ENCODE assay signal across 8 mouse cellular contexts in the genomic region with DNA sequence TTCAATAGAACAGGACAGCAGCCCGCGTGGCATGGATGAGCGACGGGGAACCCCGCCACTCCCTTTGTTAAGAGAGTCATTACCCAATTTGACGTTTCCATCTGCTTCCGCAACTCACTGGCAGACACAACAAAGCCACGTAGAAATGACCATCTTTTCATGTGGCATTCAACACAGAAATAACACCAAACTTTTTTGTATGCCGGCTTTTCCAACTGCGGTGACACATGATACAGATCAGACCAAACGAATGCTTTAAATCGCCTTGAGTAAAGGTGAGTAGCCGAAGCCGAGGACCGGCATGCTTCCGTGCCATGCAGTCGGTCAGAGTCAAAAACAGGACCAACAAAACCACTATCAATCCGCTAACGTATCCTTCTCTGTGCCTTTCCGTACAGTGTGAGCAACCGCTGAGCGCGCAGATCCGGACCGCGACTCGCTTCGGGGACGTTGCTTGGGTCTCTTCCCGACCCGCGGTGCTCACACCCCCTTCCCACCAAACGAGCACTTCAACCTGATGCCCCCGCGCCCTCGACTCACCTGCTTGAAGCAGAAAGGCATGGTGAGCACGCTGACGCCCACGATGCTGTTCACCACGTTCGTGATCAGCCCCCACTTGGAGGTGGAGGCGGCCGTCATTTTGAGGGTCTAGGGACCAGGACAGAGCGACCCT. TPM values are rescaled to one million over a fixed set of nuclear protein-coding genes. Genes with fewer than 3 reads are reported as not detected.
DNase-seq lines count a peak whose midpoint lies in the region; ATAC-seq lines count a peak whose summit lies in the region.

No protein-coding gene starts in this region.

- H3K36me3 ChIP-seq in kidney, embryonic 16.5 days (ENCODE audit: insufficient read depth, low read length), result peaks cover 3% of the 10 kb centered on the region; the same call in 1 of the 2 replicates

- ATAC-seq in kidney, embryonic 16.5 days (ENCODE audit: low FRiP score, low TSS enrichment), result peak; percentile 25
- ATAC-seq in erythroblast, adult 5-6 weeks (replicated peaks; ENCODE audit: low FRiP score, poor library complexity, severe bottlenecking), result peak; percentile 50

- peak overlapping the region; percentile 84 for H3K27ac ChIP-seq in kidney, embryonic 16.5 days (ENCODE audit: low read length)

- no peak for DNase-seq in kidney, postnatal 10 days
- peak; percentile 70 for DNase-seq in Muller cell, postnatal 12 days (ENCODE audit: inconsistent ontology term)
- peak; percentile 82 for DNase-seq in induced T-regulatory cell, adult 2 months (ENCODE audit: low read depth)
- peak; percentile 25 for DNase-seq in lung, postnatal 14 days
- peak; percentile 47 for DNase-seq in retina, postnatal 1 day
- DNase-seq in frontal cortex, adult 2 months (ENCODE audit: extremely low spot score in 1 of 2, low spot score in 1 of 2), result no peak

- H3K4me2 ChIP-seq in kidney, embryonic 16.5 days (replicated peaks; ENCODE audit: low read depth, low read length), result peak overlapping the region; percentile 84

- H3K27me3 ChIP-seq in kidney, embryonic 16.5 days (ENCODE audit: insufficient read depth, low read length), result no peaks in the 10 kb centered on the region

- H3K9ac ChIP-seq in kidney, embryonic 16.5 days (replicated peaks; ENCODE audit: low read length), result peak overlapping the region; percentile 85

- WGBS in kidney, embryonic 16.5 days, result under 1% methylated on average over 44 of the region's 44 CpGs

- peak overlapping the region; percentile 98 for H3K4me3 ChIP-seq in kidney, embryonic 16.5 days (ENCODE audit: low read length)

- 0 out of 2 replicates have a peak, but pooled peaks cover 2% of the 10 kb centered on the region for H3K9me3 ChIP-seq in kidney, embryonic 16.5 days (ENCODE audit: low read length)

- H3K4me1 ChIP-seq in kidney, embryonic 16.5 days (ENCODE audit: insufficient read depth, low read length), result peaks cover 39% of the 10 kb centered on the region

RNA-seq across cellular contexts. Expression of gene Slc38a10, which starts 0.6 kb away (rescaled TPM):
- polyA plus RNA-seq in kidney, embryonic 16.5 days (2015; fragmentation: Nextera tagmentation; extraction: Ambion mirVana), result 132 and 133 TPM in 2 replicates
- 7.7 and 10.7 TPM in 2 replicates for total RNA-seq in erythroblast, adult 5-6 weeks (2015; ENCODE audit: low replicate concordance)
- 22.4 and 39.9 TPM in 2 replicates for total RNA-seq in erythroblast, adult 5-6 weeks (2017; ENCODE audit: low replicate concordance)
- polyA plus RNA-seq in frontal cortex, adult 2 months (2012; rRNA removed), result 62.5 and 62.6 TPM in 2 replicates

RNA-seq across cellular contexts. Expression of gene Ndufaf8, which starts 51.8 kb away (rescaled TPM):
- 89.2 and 98.9 TPM in 2 replicates for polyA plus RNA-seq in kidney, embryonic 16.5 days (2015; fragmentation: Nextera tagmentation; extraction: Ambion mirVana)
- total RNA-seq in erythroblast, adult 5-6 weeks (2015; ENCODE audit: low replicate concordance), result 0.96 and 3.3 TPM in 2 replicates
- 1.4 and 5.3 TPM in 2 replicates for total RNA-seq in erythroblast, adult 5-6 weeks (2017; ENCODE audit: low replicate concordance)
- polyA plus RNA-seq in frontal cortex, adult 2 months (2012; rRNA removed), result 42.3 and 46.2 TPM in 2 replicates

RNA-seq across cellular contexts. Expression of gene Tepsin, which starts 52.0 kb away (rescaled TPM):
- 22.0 and 24.9 TPM in 2 replicates for polyA plus RNA-seq in kidney, embryonic 16.5 days (2015; fragmentation: Nextera tagmentation; extraction: Ambion mirVana)
- 1.5 and 1.9 TPM in 2 replicates for total RNA-seq in erythroblast, adult 5-6 weeks (2015; ENCODE audit: low replicate concordance)
- total RNA-seq in erythroblast, adult 5-6 weeks (2017; ENCODE audit: low replicate concordance), result 1.1 and 3.8 TPM in 2 replicates
- 31.1 and 35.6 TPM in 2 replicates for polyA plus RNA-seq in frontal cortex, adult 2 months (2012; rRNA removed)

Comparison
In these comparisons a context has a peak if more than half of its experiments do, and no peak if none do; other contexts are left out.
1. DNase-seq: peak in Muller cell, postnatal 12 days (single experiment), induced T-regulatory cell, adult 2 months (single experiment), lung, postnatal 14 days (single experiment) and retina, postnatal 1 day (single experiment); none in kidney, postnatal 10 days (single experiment) and frontal cortex, adult 2 months (0 of 2).